Mouse (Mus musculus) urinary bladder, postnatal 25 days (tissue): ENCODE measurements at regions not wholly inside any gene's neighbourhood (a gene's known extent, or its start where the extent isn't known, plus 50 kb on each side); places are given as distances from the start of the nearest gene placed in this dataset.
"Not testable (repeated sequence)": the region's sequence is repeated elsewhere in the genome, so short reads cannot be mapped to it uniquely, and the experiment has no call there.

Source experiments
- DNase-seq: peaks from one replicate; pipeline ENCODE4 v3.0.0; 2022; ENCODE audit warnings: low spot score

DNA sequence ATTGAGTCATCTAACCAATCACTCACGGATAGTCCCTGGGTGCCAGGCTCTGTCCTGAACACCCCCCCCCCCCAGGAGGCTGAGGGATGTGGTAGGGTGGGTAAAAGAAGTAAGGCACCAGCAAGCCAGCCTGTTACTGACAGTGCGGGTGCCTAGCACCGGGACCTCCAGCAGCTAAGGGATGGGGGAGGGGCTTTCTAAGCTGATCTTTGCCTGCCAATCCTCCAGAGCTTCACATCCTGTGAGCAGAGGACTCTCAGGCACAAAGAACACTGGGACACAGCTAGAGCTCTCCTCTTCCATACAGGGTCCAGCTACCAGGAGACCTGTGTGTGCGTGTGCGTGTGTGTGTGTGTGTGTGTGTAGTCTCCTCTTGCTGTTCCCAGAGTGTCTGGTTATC, 215.9 kb downstream of the Matn1 start:
- DNase-seq, result no peak

GRCm38 (mm10) chr4:131161501-131161900, 217.3 kb downstream of the Matn1 start:
- no peak for DNase-seq

GRCm38 (mm10) chr4:131163782-131164315, 219.7 kb downstream of the Matn1 start:
- no peak for DNase-seq

GRCm38 (mm10) chr4:131166574-131167270, 222.5 kb downstream of the Matn1 start:
- no peak for DNase-seq

DNA sequence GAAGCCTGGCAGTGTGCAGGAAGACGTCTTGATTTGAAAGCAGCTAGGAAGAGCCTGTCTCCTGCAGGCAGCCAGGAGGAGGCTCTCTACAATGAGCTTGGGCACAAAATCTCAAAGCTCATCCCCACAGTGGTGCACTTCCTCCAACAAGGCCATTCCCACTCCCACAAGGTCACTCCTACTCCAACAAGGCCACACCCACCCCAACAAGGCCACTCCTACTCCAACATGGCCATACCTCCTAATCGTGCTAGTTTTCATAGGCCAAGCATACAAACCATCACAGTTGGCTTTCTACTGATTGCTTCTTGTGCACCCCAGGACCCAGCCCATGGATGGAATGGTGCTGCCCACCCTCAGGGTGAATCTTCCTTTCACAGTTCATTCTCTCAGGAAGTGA, 223.7 kb downstream of the Matn1 start:
- DNase-seq, result no peak

DNA sequence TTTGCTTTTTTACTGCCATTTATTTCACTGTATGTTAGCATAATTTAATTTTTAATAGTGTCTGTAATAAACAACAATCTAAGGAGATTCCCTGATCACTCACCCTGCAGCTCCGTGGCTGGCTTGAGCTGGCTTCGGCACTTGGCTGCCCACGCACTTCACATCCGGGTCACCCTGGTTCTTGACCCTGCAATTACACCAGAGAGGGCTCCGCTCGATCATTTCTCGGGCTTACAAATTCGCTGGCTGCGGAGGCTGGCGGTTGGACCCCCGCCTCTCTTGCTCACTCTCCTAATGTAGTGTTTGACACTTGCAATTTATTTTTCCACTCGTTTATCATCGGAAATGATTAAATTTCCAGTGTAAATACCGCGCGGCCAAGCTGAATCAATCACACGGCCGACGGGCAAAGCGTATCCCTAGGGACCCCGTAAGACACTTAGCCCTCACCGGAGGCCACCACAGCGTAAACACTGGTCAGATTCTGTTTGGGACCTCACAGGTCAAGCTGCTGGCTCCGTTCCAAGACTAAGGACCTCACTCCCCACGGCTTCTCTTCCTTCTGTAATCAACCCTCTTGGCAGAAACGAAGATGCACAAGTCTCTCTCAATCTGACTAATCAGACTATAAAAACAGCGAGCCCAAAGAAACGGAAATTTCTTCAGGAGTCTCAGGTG, 229.7 kb downstream of the Matn1 start:
- DNase-seq, result no peak

DNA sequence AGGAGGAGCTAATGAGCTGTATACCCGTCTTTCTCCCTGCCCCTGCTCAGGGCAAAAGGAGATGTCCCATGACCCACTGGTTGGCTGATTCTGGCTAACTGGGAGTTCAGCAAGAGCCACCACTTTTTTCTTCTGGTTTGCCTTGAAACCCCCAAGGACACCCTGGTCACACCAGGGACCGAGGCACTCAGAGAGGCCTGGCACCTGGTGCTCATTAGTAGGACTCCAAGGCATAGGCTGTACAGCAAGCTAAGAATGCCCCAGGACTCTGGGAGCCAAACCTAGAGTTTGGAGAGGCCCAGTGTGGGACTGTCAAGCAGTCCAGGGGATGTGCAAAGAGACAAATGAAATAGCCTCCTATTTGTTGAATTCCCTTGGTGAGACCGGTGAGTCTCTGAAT, 232.5 kb downstream of the Matn1 start:
- no peak for DNase-seq

DNA sequence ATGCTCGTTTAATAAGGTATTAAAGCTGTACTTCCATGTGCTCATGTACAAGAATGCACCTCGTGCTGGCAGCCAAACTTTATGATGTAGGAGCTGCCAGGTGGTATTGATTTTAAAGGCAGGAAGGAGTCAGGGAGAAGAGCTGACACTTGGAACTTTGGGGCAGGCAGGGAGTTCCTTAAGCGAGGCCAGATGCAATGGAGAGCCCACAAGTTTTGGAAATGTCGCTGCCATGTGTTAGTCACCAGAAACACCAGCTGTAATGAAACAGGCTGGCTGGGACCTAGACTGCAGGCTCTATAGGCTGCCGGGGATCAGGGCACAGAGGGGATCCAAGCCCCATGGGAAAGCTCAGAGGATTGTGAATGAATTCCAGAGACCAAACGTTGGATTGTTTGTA, 233.7 kb downstream of the Matn1 start:
- DNase-seq, result no peak

- DNase-seq, result not testable (repeated sequence)
Measured at GRCm38 (mm10) chr4:131178642-131179041, 234.5 kb downstream of the Matn1 start.

GRCm38 (mm10) chr4:131188066-131188465, 243.9 kb downstream of the Matn1 start:
- DNase-seq, result no peak

GRCm38 (mm10) chr4:131191106-131191880, 247.1 kb downstream of the Matn1 start:
- no peak for DNase-seq

GRCm38 (mm10) chr4:131193900-131194419, 249.8 kb downstream of the Matn1 start:
- DNase-seq, result no peak

DNA sequence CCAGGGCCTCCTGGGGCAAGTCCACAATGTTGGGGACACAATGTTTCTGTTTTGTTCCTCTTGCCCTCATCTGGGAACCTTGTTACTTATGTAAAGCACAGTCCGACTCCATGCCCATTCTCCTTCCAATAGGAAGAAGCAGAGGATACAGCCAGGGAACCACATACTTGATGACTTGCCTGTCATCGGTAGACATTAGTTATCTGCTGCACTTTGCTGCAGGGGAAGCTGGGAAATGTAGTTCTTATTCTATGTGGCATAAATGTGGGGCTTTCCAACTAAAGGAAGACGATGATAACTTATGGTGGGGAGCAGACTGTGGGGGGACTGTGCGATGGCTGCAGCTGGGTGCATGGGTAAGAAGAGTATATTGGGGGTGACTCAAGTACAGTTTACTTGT, 252.0 kb downstream of the Matn1 start:
- no peak for DNase-seq

- no peak for DNase-seq
Measured at GRCm38 (mm10) chr4:131203721-131204120, 259.5 kb downstream of the Matn1 start.

DNA sequence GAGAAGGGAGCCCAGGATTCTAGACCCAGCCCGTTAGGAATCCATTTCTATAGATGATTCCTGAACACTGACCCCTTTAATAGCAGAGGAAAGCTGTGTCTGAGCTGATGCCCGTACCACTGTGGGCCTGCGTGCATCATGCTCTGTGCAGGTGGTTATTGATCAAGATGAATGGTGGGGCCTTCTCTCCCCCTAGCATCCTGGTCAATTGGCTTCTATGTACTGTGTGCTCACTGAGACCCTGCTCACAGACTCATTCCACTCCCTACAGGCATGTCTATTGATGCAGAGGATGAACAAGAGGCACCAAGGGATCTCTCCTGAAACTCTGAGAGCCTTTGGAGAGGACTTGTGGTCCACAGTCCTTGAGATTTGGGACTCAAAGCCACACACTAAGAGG, 260.5 kb downstream of the Matn1 start:
- DNase-seq, result no peak

DNA sequence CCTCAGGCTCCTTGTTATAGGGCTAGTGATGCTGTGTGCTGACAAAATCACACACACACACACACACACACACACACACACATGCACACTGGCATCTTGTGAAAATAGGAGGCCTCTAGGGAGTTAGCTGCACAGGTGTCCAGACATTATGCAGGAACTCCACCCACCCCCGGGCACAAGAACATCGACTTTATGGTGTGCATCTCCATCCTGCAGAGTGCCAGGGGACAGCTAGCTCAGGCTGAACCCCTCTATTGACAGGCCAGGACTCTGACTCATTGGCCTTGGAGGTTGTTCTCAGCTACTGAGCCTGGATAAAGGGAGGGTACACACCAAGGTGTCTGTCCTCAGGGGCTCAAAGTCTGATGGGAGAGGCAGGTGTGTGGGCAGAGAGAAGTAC, 260.9 kb downstream of the Matn1 start:
- no peak for DNase-seq

GRCm38 (mm10) chr4:131205685-131206084, 261.5 kb downstream of the Matn1 start:
- no peak for DNase-seq

GRCm38 (mm10) chr4:131206181-131206885, 262.1 kb downstream of the Matn1 start:
- DNase-seq, result no peak

DNA sequence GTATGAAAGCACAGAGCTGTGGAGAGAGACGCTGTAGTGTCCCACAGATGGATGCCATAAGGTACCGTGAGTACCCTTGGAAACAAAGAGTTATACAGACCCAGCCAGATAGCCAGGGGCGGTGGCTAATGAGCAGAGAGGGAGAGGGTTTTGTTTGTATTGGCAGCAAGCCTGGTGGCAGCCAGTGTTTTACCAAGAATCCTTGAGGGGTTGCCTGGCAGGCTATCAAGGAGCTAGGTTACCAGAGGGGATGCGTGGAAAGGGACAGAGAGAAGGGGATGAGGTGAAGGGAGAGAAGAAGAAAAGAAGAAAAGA, 262.7 kb downstream of the Matn1 start:
- DNase-seq, result no peak

- DNase-seq, result no peak
Measured at GRCm38 (mm10) chr4:131207249-131207648, 263.1 kb downstream of the Matn1 start.

GRCm38 (mm10) chr4:131208166-131208565, 264.0 kb downstream of the Matn1 start:
- DNase-seq, result no peak

GRCm38 (mm10) chr4:131208637-131209036, 264.5 kb downstream of the Matn1 start:
- DNase-seq, result no peak
